Mouse (Mus musculus) liver, postnatal 0 days (tissue): ENCODE measurements around the gene Pard3b. TPM values are rescaled to one million over a fixed set of nuclear protein-coding genes. Genes with fewer than 3 reads are reported as not detected.

Source experiments
- ATAC-seq: fragments of 200-750 bp; cut with Nextera tagmentation; 2 replicates; pipeline ENCODE4 v1.8.0; 2017; ENCODE audit warnings: mild to moderate bottlenecking, moderate library complexity
- DNase-seq: peaks from one replicate; pipeline ENCODE4 v3.0.0-alpha.2; 2016
- H3K27ac ChIP-seq: fragments of 300-500 bp; sonication (generic); 2 replicates; pipeline ENCODE4 v1.5.1; 2014; ENCODE audit warnings: antibody characterized with exemption, moderate library complexity, mild to moderate bottlenecking, low read depth
- H3K27me3 ChIP-seq: fragments of 300-500 bp; sonication (generic); 2 replicates; pipeline ENCODE4 v1.6.1; 2014; ENCODE audit warnings: low read length, control low read depth, mixed read lengths; ENCODE audit not compliant: insufficient read depth
- H3K36me3 ChIP-seq: fragments of 300-500 bp; sonication (generic); replicated peaks from 2 replicates; pipeline ENCODE4 v1.6.1; 2014; ENCODE audit warnings: mild to moderate bottlenecking, control low read depth, low read length, moderate library complexity, mixed read lengths; ENCODE audit not compliant: insufficient read depth
- H3K4me1 ChIP-seq: fragments of 300-500 bp; sonication (generic); 2 replicates; pipeline ENCODE4 v1.6.1; 2014; ENCODE audit warnings: antibody characterized with exemption, mild to moderate bottlenecking, control low read depth; ENCODE audit not compliant: insufficient read depth
- H3K4me2 ChIP-seq: fragments of 300-500 bp; sonication (generic); 2 replicates; pipeline ENCODE4 v1.6.1; 2014; ENCODE audit warnings: low read depth, mild to moderate bottlenecking, low read length, moderate library complexity, mixed read lengths
- H3K4me3 ChIP-seq: fragments of 300-500 bp; sonication (generic); 2 replicates; pipeline ENCODE4 v1.5.1; 2014; ENCODE audit warnings: low read depth, low read length
- H3K9ac ChIP-seq: fragments of 300-500 bp; sonication (generic); replicated peaks from 2 replicates; pipeline ENCODE4 v1.6.1; 2014; ENCODE audit warnings: mild to moderate bottlenecking, moderate library complexity
- H3K9me3 ChIP-seq: fragments of 300-500 bp; sonication (generic); 2 replicates; pipeline ENCODE4 v1.6.1; 2016; ENCODE audit warnings: mild to moderate bottlenecking, control low read depth, low read length, mixed read lengths
- CTCF ChIP-seq: sonication (generic); IDR thresholded peaks from 2 replicates; pipeline ENCODE4 v1.5.1; 2016; ENCODE audit warnings: antibody characterized with exemption, low read depth
- EP300 ChIP-seq: IDR thresholded peaks from 2 replicates; pipeline ENCODE4 v1.6.1; 2016; ENCODE audit warnings: antibody characterized with exemption, low read depth, mild to moderate bottlenecking
- WGBS: fragments of 180-500 bp; shearing (Covaris S2); extraction: QIAGEN DNeasy Blood & Tissue Kit; methylation state at CpG from one replicate; pipeline ENCODE4 v1.1.7; 2014; ENCODE audit not compliant: insufficient replicate concordance; 5-methylcytosine and 5-hydroxymethylcytosine counted together
- polyA plus RNA-seq: library from polyadenylated mRNA; unstranded; fragments of >200 nt; fragmentation: Nextera tagmentation; extraction: Ambion mirVana; gene quantifications from 2 replicates; pipeline ENCODE4 v1.2.1, GENCODE M21; 2015

Pard3b gene
- polyA plus RNA-seq, 1 experiment from 2014 or later = 2.8 TPM

- Histone ChIP-seq H3K9me3 (no peaks in the 10 kb centered on the region), H3K36me3 (no peaks in the 10 kb centered on the region), H3K27ac (no peak overlapping the region), H3K4me2 (no peak overlapping the region), H3K4me1 (no peaks in the 10 kb centered on the region), H3K9ac (no peak overlapping the region), H3K27me3 (no peaks in the 10 kb centered on the region), H3K4me3 (no peak overlapping the region)
- no peak for ATAC-seq
- 81% methylated on average over 7 of the region's 7 CpGs for WGBS
- DNase-seq = no peak
- TF ChIP-seq EP300 = no peak
- no peak for TF ChIP-seq CTCF
These were observed 889.2 kb downstream of the Pard3b start for GRCm38 (mm10) chr1:62527788-62528187.

- WGBS = 84% methylated on average over 8 of the region's 8 CpGs
- no peak overlapping the region for H3K27ac ChIP-seq
These were observed 891.3 kb downstream of the Pard3b start for GRCm38 (mm10) chr1:62529941-62530340.

GRCm38 (mm10) chr1:62532426-62533126 is 894.0 kb downstream of the Pard3b start:
- Histone ChIP-seq H3K4me1 (no peaks in the 10 kb centered on the region), H3K4me2 (no peak overlapping the region), H3K36me3 (no peaks in the 10 kb centered on the region), H3K9me3 (no peaks in the 10 kb centered on the region), H3K9ac (no peak overlapping the region), H3K4me3 (no peak overlapping the region), H3K27me3 (no peaks in the 10 kb centered on the region), H3K27ac (no peak overlapping the region)
- TF ChIP-seq CTCF = no peak
- TF ChIP-seq EP300 = no peak
- no peak for DNase-seq
- WGBS = 74% methylated on average over 10 of the region's 10 CpGs
- no peak for ATAC-seq

More at GRCm38 (mm10) chr1:62529941-62530340, 891.3 kb downstream of the Pard3b start:
- no peaks in the 10 kb centered on the region for H3K4me1 ChIP-seq
- no peak overlapping the region for H3K4me3 ChIP-seq
- DNase-seq = no peak
- H3K9ac ChIP-seq = no peak overlapping the region
- no peak overlapping the region for H3K4me2 ChIP-seq
- H3K27me3 ChIP-seq = no peaks in the 10 kb centered on the region
- TF ChIP-seq EP300 = no peak
- TF ChIP-seq CTCF = no peak
- ATAC-seq = no peak
- no peaks in the 10 kb centered on the region for H3K9me3 ChIP-seq
- no peaks in the 10 kb centered on the region for H3K36me3 ChIP-seq

- no peaks in the 10 kb centered on the region for H3K9me3 ChIP-seq
- no peaks in the 10 kb centered on the region for H3K27me3 ChIP-seq
- no peak overlapping the region for H3K4me3 ChIP-seq
- TF ChIP-seq EP300 (no peak), CTCF (no peak)
- ATAC-seq = no peak
- H3K4me1 ChIP-seq = no peaks in the 10 kb centered on the region
- no peak overlapping the region for H3K9ac ChIP-seq
- DNase-seq = no peak
- no peak overlapping the region for H3K4me2 ChIP-seq
- 77% methylated on average over 4 of the region's 4 CpGs for WGBS
- no peak overlapping the region for H3K27ac ChIP-seq
- no peaks in the 10 kb centered on the region for H3K36me3 ChIP-seq
These were observed 910.3 kb downstream of the Pard3b start for GRCm38 (mm10) chr1:62548953-62549352.

- DNase-seq (no peak), ATAC-seq (no peak)
- no peak overlapping the region for H3K9ac ChIP-seq
- no peaks in the 10 kb centered on the region for H3K36me3 ChIP-seq
- TF ChIP-seq EP300 = no peak
- no peak for TF ChIP-seq CTCF
- no peaks in the 10 kb centered on the region for H3K27me3 ChIP-seq
- 44% methylated on average over 2 of the region's 2 CpGs for WGBS
- no peaks in the 10 kb centered on the region for H3K9me3 ChIP-seq
- no peak overlapping the region for H3K27ac ChIP-seq
- no peaks in the 10 kb centered on the region for H3K4me1 ChIP-seq
- no peak overlapping the region for H3K4me3 ChIP-seq
- no peak overlapping the region for H3K4me2 ChIP-seq
These were observed 911.9 kb downstream of the Pard3b start for GRCm38 (mm10) chr1:62550546-62550945.

- no peak overlapping the region for H3K4me2 ChIP-seq
- H3K36me3 ChIP-seq = no peaks in the 10 kb centered on the region
- no peak for DNase-seq
- TF ChIP-seq EP300 (no peak), CTCF (no peak)
- no peak overlapping the region for H3K9ac ChIP-seq
- no peaks in the 10 kb centered on the region for H3K4me1 ChIP-seq
- H3K9me3 ChIP-seq = no peaks in the 10 kb centered on the region
- no peak overlapping the region for H3K27ac ChIP-seq
- 86% methylated on average over 6 of the region's 6 CpGs for WGBS
- no peak overlapping the region for H3K4me3 ChIP-seq
- ATAC-seq = no peak
- H3K27me3 ChIP-seq = no peaks in the 10 kb centered on the region
These were observed 912.9 kb downstream of the Pard3b start for GRCm38 (mm10) chr1:62551516-62551915.
